Mouse (Mus musculus) ES-E14 (cell line): ENCODE results near the gene Stx1a. TPM values are rescaled to one million over a fixed set of nuclear protein-coding genes. Genes with fewer than 3 reads are reported as not detected.
A peak's percentile ranks its signal among the peaks of the same experiment; 100 is the strongest.

Experiments used
- DNase-seq: peaks from one replicate; pipeline ENCODE4 v3.0.0-alpha.2; 2013; ENCODE audit warnings: low read depth, low spot score
- H3K27ac ChIP-seq: 2 replicates; pipeline ENCODE4 v1.5.1; 2012; ENCODE audit warnings: low read depth, mild to moderate bottlenecking, low read length, moderate library complexity, mixed read lengths; ENCODE audit not compliant: poor library complexity, insufficient read depth, severe bottlenecking
- H3K36me3 ChIP-seq: 2 replicates; pipeline ENCODE4 v1.6.1; 2012; ENCODE audit warnings: mild to moderate bottlenecking, low read length, moderate library complexity, mixed read lengths; ENCODE audit not compliant: control insufficient read depth, poor library complexity, insufficient read depth, severe bottlenecking
- H3K4me1 ChIP-seq, 2 experiments: fragments of 150-350 bp in 1 of 2; sonication (generic) in 1 of 2; 2 replicates each; pipeline ENCODE4 v1.6.1; 2012; ENCODE audit warnings: low read length in 2 of 2, mild to moderate bottlenecking in 1 of 2, mixed read lengths in 1 of 2; ENCODE audit not compliant: control insufficient read depth in 2 of 2, insufficient read depth in 2 of 2, poor library complexity in 1 of 2
- H3K4me3 ChIP-seq, 2 experiments: fragments of 150-350 bp in 1 of 2; sonication (generic) in 1 of 2; 2 replicates each; pipeline ENCODE4 v1.5.1; 2012; ENCODE audit warnings: low read length in 2 of 2, low read depth in 1 of 2, mild to moderate bottlenecking in 1 of 2, mixed read lengths in 1 of 2; ENCODE audit not compliant: insufficient read depth in 1 of 2, poor library complexity in 1 of 2, severe bottlenecking in 1 of 2
- H3K9ac ChIP-seq: 2 replicates; pipeline ENCODE4 v1.6.1; 2012; ENCODE audit warnings: low read depth, mild to moderate bottlenecking, low read length, mixed read lengths; ENCODE audit not compliant: poor library complexity, insufficient read depth, severe bottlenecking
- H3K9me3 ChIP-seq: fragments of 150-350 bp; sonication (generic); 2 replicates; pipeline ENCODE4 v1.6.1; 2012; ENCODE audit warnings: low read depth, mild to moderate bottlenecking, low read length; ENCODE audit not compliant: control insufficient read depth, insufficient read depth
- CHD2 ChIP-seq: IDR thresholded peaks from 2 replicates; pipeline ENCODE4 v1.6.1; 2014; ENCODE audit warnings: mild to moderate bottlenecking, low read depth, low read length, inconsistent platforms
- HCFC1 ChIP-seq: IDR thresholded peaks from 2 replicates; pipeline ENCODE4 v1.6.1; 2012; ENCODE audit warnings: low read length, inconsistent platforms, borderline replicate concordance; ENCODE audit not compliant: insufficient read depth
- MAFK ChIP-seq: IDR thresholded peaks from 2 replicates; pipeline ENCODE4 v1.6.1; 2014; ENCODE audit warnings: mild to moderate bottlenecking, low read depth, low read length, inconsistent platforms; ENCODE audit not compliant: insufficient read depth
- ZC3H11A ChIP-seq: IDR thresholded peaks from 2 replicates; pipeline ENCODE4 v1.6.1; 2012; ENCODE audit warnings: low read depth, mild to moderate bottlenecking, inconsistent platforms, low read length, borderline replicate concordance
- ZNF384 ChIP-seq: IDR thresholded peaks from 2 replicates; pipeline ENCODE4 v1.6.1; 2012; ENCODE audit warnings: low read depth, low read length, inconsistent platforms
- in situ Hi-C, 2 experiments: fragments of 600-800 bp; cut with MboI; formaldehyde crosslinking; loops; one replicate each; pipeline ENCODE4 v1.15.1; 2025; ENCODE audit warnings: low sequenced_read_pairs in 2 of 2, inconsistent platforms in 1 of 2; ENCODE audit not compliant: unreplicated experiment in 2 of 2
- total RNA-seq: library from RNA; depleted of rRNA; stranded (reverse); fragments of 300-350 nt; gene quantifications from 2 replicates; pipeline ENCODE4 v1.2.3, GENCODE M21; 2012

The Stx1a gene
- total RNA-seq, 1 experiment, result 9.5 TPM

- peaks cover 4 to 24% of the 10 kb centered on the region in 2 experiments for H3K4me1 ChIP-seq
- TF ChIP-seq MAFK, result no peak
- no peak for TF ChIP-seq CHD2
- TF ChIP-seq ZC3H11A, result no peak
- no peak for TF ChIP-seq HCFC1
- TF ChIP-seq ZNF384, result no peak
- in situ Hi-C loops, result no loop called here
These were observed 39.5 kb upstream of the Stx1a start for GRCm38 (mm10) chr5:134983771-134984170.

GRCm38 (mm10) chr5:134985633-134986297, 37.5 kb upstream of the Stx1a start, which contains the start of gene Cldn3:
TSS of gene Cldn3 (plus strand) at chr5:134986214.
- H3K27ac ChIP-seq, result peak within 1 kb of the TSS; percentile 41; the same call in 1 of the 2 replicates

More at GRCm38 (mm10) chr5:134983771-134984170, 39.5 kb upstream of the Stx1a start:
- Histone ChIP-seq H3K9ac (no peak overlapping the region), H3K36me3 (no peaks in the 10 kb centered on the region), H3K4me3 (no peak overlapping the region), H3K27ac (no peak overlapping the region), H3K9me3 (no peaks in the 10 kb centered on the region)
- no peak for DNase-seq

GRCm38 (mm10) chr5:134986298-134987268, 36.7 kb upstream of the Stx1a start:
- Histone ChIP-seq H3K9me3 (no peaks in the 10 kb centered on the region), H3K4me3 (peak overlapping the region; percentile 72 to 73), H3K27ac (peak overlapping the region; percentile 24; the same call in 1 of the 2 replicates), H3K4me1 (peaks cover 4 to 26% of the 10 kb centered on the region in 2 experiments), H3K36me3 (no peaks in the 10 kb centered on the region), H3K9ac (peak overlapping the region; percentile 62)
- TF ChIP-seq CHD2 (no peak), HCFC1 (0 out of 2 replicates have a peak, but pooled peaks have one; percentile 40)
- DNase-seq, result no peak
- in situ Hi-C loops, result no loop called here

More at GRCm38 (mm10) chr5:134985633-134986297, 37.5 kb upstream of the Stx1a start, which contains the start of gene Cldn3:
- H3K9ac ChIP-seq, result peak within 1 kb of the TSS; percentile 62
- peaks cover 4 to 26% of the 10 kb centered on the region in 2 experiments for H3K4me1 ChIP-seq
- H3K36me3 ChIP-seq, result no peaks in the 10 kb centered on the region
- H3K4me3 ChIP-seq, result peak within 1 kb of the TSS; percentile 72 to 73
- TF ChIP-seq CHD2, result no peak
- no peak for TF ChIP-seq ZC3H11A
- peak; percentile 90 for DNase-seq
- in situ Hi-C loops, result no loop called here
- H3K9me3 ChIP-seq, result no peaks in the 10 kb centered on the region

- Histone ChIP-seq H3K9me3 (no peaks in the 10 kb centered on the region), H3K4me3 (no peak overlapping the region), H3K4me1 (peaks cover 4 to 23% of the 10 kb centered on the region in 2 experiments; a peak in 3 of 4 replicates), H3K9ac (no peak overlapping the region), H3K36me3 (no peaks in the 10 kb centered on the region), H3K27ac (no peak overlapping the region)
- no peak for TF ChIP-seq MAFK
- no peak for TF ChIP-seq HCFC1
- no peak for TF ChIP-seq CHD2
- no peak for TF ChIP-seq ZNF384
- TF ChIP-seq ZC3H11A, result no peak
- in situ Hi-C loops, result no loop called here
- no peak for DNase-seq
These were observed 34.1 kb upstream of the Stx1a start for GRCm38 (mm10) chr5:134989166-134989565.
